ENCODE assay signal across 11 mouse cellular contexts in the genomic region with DNA sequence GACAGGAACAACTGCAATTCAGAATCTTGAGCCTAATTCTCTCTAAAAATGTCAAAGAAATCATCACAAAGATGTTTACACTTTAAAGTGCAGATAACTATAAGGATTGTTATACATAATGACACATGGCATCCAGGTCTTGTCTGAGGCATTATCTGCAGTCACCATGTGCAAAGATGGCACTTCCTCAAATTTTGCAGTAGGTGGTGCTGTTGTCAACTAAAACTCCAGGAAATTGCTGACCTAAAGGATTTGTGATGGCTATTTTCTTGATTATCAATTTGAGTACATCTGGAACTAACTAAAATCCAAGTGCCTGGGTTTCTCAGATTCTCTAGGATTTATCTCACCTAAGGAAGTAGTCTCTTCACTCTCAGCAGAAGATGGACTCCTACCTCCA. TPM values are rescaled to one million over a fixed set of nuclear protein-coding genes. Genes with fewer than 3 reads are reported as not detected.
A peak's percentile ranks its signal among the peaks of the same experiment; 100 is the strongest.
DNase-seq lines count a peak whose midpoint lies in the region; ATAC-seq and TF ChIP-seq lines count a peak whose summit lies in the region.
"Had no signal": no experiment of that assay in that cellular context is flagged by ENCODE, and none has a peak within 500 bp of the region (broad histone marks: within the 10 kb centered on the region; RNA-seq: fewer than 3 reads in every experiment).

No protein-coding gene starts in this region.

- no peak overlapping the region for H3K4me2 ChIP-seq in heart, postnatal 0 days (ENCODE audit: low read depth, low read length)
- no peak overlapping the region for H3K4me2 ChIP-seq in midbrain, embryonic 14.5 days (ENCODE audit: low read length)
- no peak overlapping the region for H3K4me2 ChIP-seq in midbrain, embryonic 13.5 days (replicated peaks)
- H3K4me2 ChIP-seq in stomach, postnatal 0 days (replicated peaks; ENCODE audit: low read depth) = no peak overlapping the region
- H3K4me2 ChIP-seq in midbrain, embryonic 11.5 days = no peak overlapping the region
- H3K4me2 ChIP-seq: neural tube, embryonic 13.5 days had no signal

- no peaks in the 10 kb centered on the region for H3K4me1 ChIP-seq in heart, postnatal 0 days (ENCODE audit: control insufficient read depth, insufficient read depth)
- H3K4me1 ChIP-seq in midbrain, embryonic 14.5 days (ENCODE audit: control insufficient read depth, insufficient read depth, low read length) = no peaks in the 10 kb centered on the region
- no peaks in the 10 kb centered on the region for H3K4me1 ChIP-seq in midbrain, embryonic 13.5 days (replicated peaks)
- no peaks in the 10 kb centered on the region for H3K4me1 ChIP-seq in cortical plate, adult 2 months (ENCODE audit: control insufficient read depth, insufficient read depth, low read length)
- H3K4me1 ChIP-seq in stomach, postnatal 0 days (replicated peaks; ENCODE audit: control insufficient read depth, insufficient read depth) = no peaks in the 10 kb centered on the region
- H3K4me1 ChIP-seq in midbrain, embryonic 11.5 days (ENCODE audit: control insufficient read depth, insufficient read depth, low read length) = no peaks in the 10 kb centered on the region
- H3K4me1 ChIP-seq: neural tube, embryonic 13.5 days had no signal

- no peak for TF ChIP-seq EP300 in heart, postnatal 0 days (IDR thresholded peaks at IDR 0.05; ENCODE audit: low read depth)
- TF ChIP-seq EP300 in stomach, postnatal 0 days (optimal IDR thresholded peaks at IDR 0.05) = no peak

- H3K27ac ChIP-seq in heart, postnatal 0 days (ENCODE audit: low read depth) = no peak overlapping the region
- no peak overlapping the region for H3K27ac ChIP-seq in midbrain, embryonic 14.5 days (replicated peaks; ENCODE audit: low read depth, low read length)
- H3K27ac ChIP-seq in midbrain, embryonic 13.5 days = no peak overlapping the region
- no peak overlapping the region for H3K27ac ChIP-seq in cortical plate, adult 2 months (ENCODE audit: insufficient read depth, low read length)
- no peak overlapping the region for H3K27ac ChIP-seq in stomach, postnatal 0 days (replicated peaks)
- H3K27ac ChIP-seq in midbrain, embryonic 11.5 days (ENCODE audit: low read depth, low read length) = no peak overlapping the region
- H3K27ac ChIP-seq: neural tube, embryonic 13.5 days had no signal

- no peaks in the 10 kb centered on the region for H3K9me3 ChIP-seq in heart, postnatal 0 days (replicated peaks; ENCODE audit: control insufficient read depth, low read length)
- H3K9me3 ChIP-seq in midbrain, embryonic 14.5 days (ENCODE audit: control insufficient read depth, low read length) = no peaks in the 10 kb centered on the region
- H3K9me3 ChIP-seq in midbrain, embryonic 13.5 days = no peaks in the 10 kb centered on the region
- no peaks in the 10 kb centered on the region for H3K9me3 ChIP-seq in stomach, postnatal 0 days (ENCODE audit: control insufficient read depth, low read length)
- H3K9me3 ChIP-seq in midbrain, embryonic 11.5 days (ENCODE audit: control insufficient read depth, low read length) = no peaks in the 10 kb centered on the region
- H3K9me3 ChIP-seq: neural tube, embryonic 13.5 days had no signal

- no peak overlapping the region for H3K4me3 ChIP-seq in heart, postnatal 0 days (ENCODE audit: low read depth, low read length)
- no peak overlapping the region for H3K4me3 ChIP-seq in midbrain, embryonic 14.5 days (replicated peaks; ENCODE audit: low read depth, low read length)
- H3K4me3 ChIP-seq in midbrain, embryonic 13.5 days (replicated peaks) = no peak overlapping the region
- no peak overlapping the region for H3K4me3 ChIP-seq in cortical plate, adult 2 months (ENCODE audit: insufficient read depth, low read length)
- no peak overlapping the region for H3K4me3 ChIP-seq in stomach, postnatal 0 days (ENCODE audit: low read depth, low read length)
- H3K4me3 ChIP-seq in midbrain, embryonic 11.5 days (ENCODE audit: low read depth, low read length) = no peak overlapping the region
- H3K4me3 ChIP-seq: neural tube, embryonic 13.5 days had no signal

- no peak for TF ChIP-seq POLR2A in cortical plate, adult 2 months (IDR thresholded peaks at IDR 0.05; ENCODE audit: extremely low read depth, insufficient read depth, low read length)

- no peaks in the 10 kb centered on the region for H3K27me3 ChIP-seq in heart, postnatal 0 days (ENCODE audit: control insufficient read depth, insufficient read depth, low read length)
- H3K27me3 ChIP-seq in midbrain, embryonic 14.5 days (ENCODE audit: control insufficient read depth, insufficient read depth, low read length) = no peaks in the 10 kb centered on the region
- H3K27me3 ChIP-seq in midbrain, embryonic 13.5 days = no peaks in the 10 kb centered on the region
- no peaks in the 10 kb centered on the region for H3K27me3 ChIP-seq in stomach, postnatal 0 days (ENCODE audit: control insufficient read depth, insufficient read depth, low read length)
- H3K27me3 ChIP-seq in midbrain, embryonic 11.5 days (ENCODE audit: control insufficient read depth, insufficient read depth, low read length) = no peaks in the 10 kb centered on the region
- H3K27me3 ChIP-seq: neural tube, embryonic 13.5 days had no signal

- peak; percentile 53 for TF ChIP-seq CTCF in heart, postnatal 0 days (IDR thresholded peaks at IDR 0.05; ENCODE audit: low read depth)
- TF ChIP-seq CTCF in cortical plate, adult 2 months (IDR thresholded peaks at IDR 0.05; ENCODE audit: extremely low read depth, insufficient read depth, low read length) = peak; percentile 49; the same call in 1 of the 2 replicates
- peak; percentile 72 for TF ChIP-seq CTCF in stomach, postnatal 0 days (IDR thresholded peaks at IDR 0.05; ENCODE audit: low read depth)

- no peak for ATAC-seq in heart, postnatal 0 days (ENCODE audit: insufficient read depth, low read depth)
- no peak for ATAC-seq in midbrain, embryonic 14.5 days (ENCODE audit: low FRiP score, low TSS enrichment)
- ATAC-seq in midbrain, embryonic 13.5 days = no peak
- ATAC-seq in stomach, postnatal 0 days (ENCODE audit: low FRiP score, low TSS enrichment) = no peak
- ATAC-seq in monocyte, adult 5-6 weeks (replicated peaks; ENCODE audit: insufficient number of reproducible peaks, low FRiP score, low TSS enrichment, poor library complexity, severe bottlenecking) = no peak
- ATAC-seq in midbrain, embryonic 11.5 days (ENCODE audit: low FRiP score) = no peak

- DNase-seq in heart, postnatal 0 days (ENCODE audit: low spot score) = peak; percentile 11
- no peak for DNase-seq in heart, adult 8-10 months (ENCODE audit: low spot score)
- peak; percentile 55 for DNase-seq in midbrain, embryonic 14.5 days
- DNase-seq in stomach, postnatal 0 days (ENCODE audit: low spot score) = no peak
- DNase-seq in midbrain, embryonic 11.5 days (ENCODE audit: low spot score, missing footprints) = no peak
- DNase-seq: thymus, postnatal 25 days had no signal

- no peak overlapping the region for H3K9ac ChIP-seq in heart, postnatal 0 days (replicated peaks; ENCODE audit: low read depth, low read length)
- H3K9ac ChIP-seq in midbrain, embryonic 14.5 days (replicated peaks; ENCODE audit: low read length) = no peak overlapping the region
- no peak overlapping the region for H3K9ac ChIP-seq in midbrain, embryonic 13.5 days (replicated peaks)
- no peak overlapping the region for H3K9ac ChIP-seq in stomach, postnatal 0 days (ENCODE audit: low read length)
- no peak overlapping the region for H3K9ac ChIP-seq in midbrain, embryonic 11.5 days (ENCODE audit: low read length)
- H3K9ac ChIP-seq: neural tube, embryonic 13.5 days had no signal

- H3K36me3 ChIP-seq in heart, postnatal 0 days (replicated peaks; ENCODE audit: control insufficient read depth, insufficient read depth, low read length) = no peaks in the 10 kb centered on the region
- H3K36me3 ChIP-seq in midbrain, embryonic 14.5 days (ENCODE audit: control insufficient read depth, insufficient read depth, low read length) = no peaks in the 10 kb centered on the region
- H3K36me3 ChIP-seq in midbrain, embryonic 13.5 days = no peaks in the 10 kb centered on the region
- H3K36me3 ChIP-seq in stomach, postnatal 0 days (ENCODE audit: control insufficient read depth, insufficient read depth, low read length) = no peaks in the 10 kb centered on the region
- H3K36me3 ChIP-seq in midbrain, embryonic 11.5 days (ENCODE audit: control insufficient read depth, insufficient read depth, low read length) = no peaks in the 10 kb centered on the region
- H3K36me3 ChIP-seq: neural tube, embryonic 13.5 days had no signal

RNA-seq across cellular contexts. Expression of a gene that starts 41.4 kb away (rescaled TPM):
- not detected in 2 replicates for total RNA-seq in heart, postnatal 0 days (2014; rRNA removed; ENCODE audit: low replicate concordance)
- polyA plus RNA-seq in heart, postnatal 0 days (2015; fragmentation: Nextera tagmentation; extraction: Ambion mirVana) = not detected in 2 replicates
- not detected for total RNA-seq in heart, adult 8-10 months (2022)
- not detected in 2 replicates for polyA plus RNA-seq in midbrain, embryonic 14.5 days (2014; fragmentation: Nextera tagmentation; extraction: Ambion mirVana)
- not detected in 2 replicates for polyA plus RNA-seq in midbrain, embryonic 13.5 days (2015; fragmentation: Nextera tagmentation; extraction: Ambion mirVana)
- not detected in 2 replicates for polyA plus RNA-seq in cortical plate, adult 2 months (2012; rRNA removed)
- not detected in 2 replicates for polyA plus RNA-seq in stomach, postnatal 0 days (2015; fragmentation: Nextera tagmentation; extraction: Ambion mirVana)
- total RNA-seq in monocyte, adult 5-6 weeks (2017) = not detected in 3 replicates
- not detected in 2 replicates for polyA plus RNA-seq in midbrain, embryonic 11.5 days (2014; fragmentation: Nextera tagmentation; extraction: Ambion mirVana)
- total RNA-seq: left cerebral cortex, postnatal 14 days had no signal
- polyA plus RNA-seq: neural tube, embryonic 13.5 days had no signal

Comparison
In these comparisons a context has a peak if more than half of its experiments do, and no peak if none do; other contexts are left out.
1. DNase-seq: peak in heart, postnatal 0 days (single experiment) and midbrain, embryonic 14.5 days (single experiment); none in heart, adult 8-10 months (single experiment), stomach, postnatal 0 days (single experiment) and midbrain, embryonic 11.5 days (single experiment).
2. Peak in every context shown above with its lines, with median percentiles within 50 percentile points of each other: CTCF ChIP-seq.